Mouse (Mus musculus) limb, embryonic 15.5 days (tissue): ENCODE measurements around the gene Fxyd4. TPM values are rescaled to one million over a fixed set of nuclear protein-coding genes. Genes with fewer than 3 reads are reported as not detected.

Experiments
- ATAC-seq: fragments of 200-750 bp; cut with Nextera tagmentation; 2 replicates; pipeline ENCODE4 v1.8.0; 2017; ENCODE audit warnings: low read depth, moderate TSS enrichment; ENCODE audit not compliant: insufficient number of reproducible peaks, low FRiP score, low TSS enrichment
- H3K27ac ChIP-seq: fragments of 300-500 bp; sonication (generic); 2 replicates; pipeline ENCODE4 v1.5.1; 2015; ENCODE audit warnings: moderate library complexity, mild to moderate bottlenecking, inconsistent platforms
- H3K27me3 ChIP-seq: fragments of 300-500 bp; sonication (generic); 2 replicates; pipeline ENCODE4 v1.6.1; 2015; ENCODE audit warnings: inconsistent platforms
- H3K36me3 ChIP-seq: fragments of 300-500 bp; sonication (generic); 2 replicates; pipeline ENCODE4 v1.6.1; 2015; ENCODE audit warnings: inconsistent platforms
- H3K4me1 ChIP-seq: fragments of 300-500 bp; sonication (generic); 2 replicates; pipeline ENCODE4 v1.6.1; 2015; ENCODE audit warnings: inconsistent platforms
- H3K4me2 ChIP-seq: fragments of 300-500 bp; sonication (generic); 2 replicates; pipeline ENCODE4 v1.6.1; 2015; ENCODE audit warnings: mild to moderate bottlenecking, inconsistent platforms
- H3K4me3 ChIP-seq: fragments of 300-500 bp; sonication (generic); 2 replicates; pipeline ENCODE4 v1.5.1; 2015; ENCODE audit warnings: mild to moderate bottlenecking, inconsistent platforms
- H3K9ac ChIP-seq: fragments of 300-500 bp; sonication (generic); 2 replicates; pipeline ENCODE4 v1.6.1; 2015; ENCODE audit warnings: inconsistent platforms
- H3K9me3 ChIP-seq: fragments of 300-500 bp; sonication (generic); 2 replicates; pipeline ENCODE4 v1.6.1; 2016; ENCODE audit warnings: inconsistent platforms
- WGBS: fragments of 180-500 bp; shearing (Covaris S2); methylation state at CpG from one replicate; pipeline ENCODE4 v1.1.7; 2015; 5-methylcytosine and 5-hydroxymethylcytosine counted together
- polyA plus RNA-seq: library from polyadenylated mRNA; unstranded; fragments of >200 nt; fragmentation: Nextera tagmentation; extraction: Ambion mirVana; gene quantifications from 2 replicates; pipeline ENCODE4 v1.2.1, GENCODE M21; 2015

The Fxyd4 gene
- polyA plus RNA-seq, result 3.4 and 4.3 TPM in 2 replicates

- peaks cover 3% of the 10 kb centered on the region; the same call in 1 of the 2 replicates for H3K4me1 ChIP-seq
- H3K4me3 ChIP-seq, result no peak within 1 kb of the TSS
- no peaks in the 10 kb centered on the region for H3K9me3 ChIP-seq
- H3K27ac ChIP-seq, result no peak within 1 kb of the TSS
- 66% methylated on average over 10 of the region's 10 CpGs for WGBS
- no peaks in the 10 kb centered on the region for H3K36me3 ChIP-seq
- no peaks in the 10 kb centered on the region for H3K27me3 ChIP-seq
- no peak for ATAC-seq
- H3K9ac ChIP-seq, result no peak within 1 kb of the TSS
- H3K4me2 ChIP-seq, result no peak within 1 kb of the TSS
Observed at GRCm38 (mm10) chr6:117937222-117937932, at the start of gene Fxyd4. TSS of gene Fxyd4 (minus strand) at chr6:117937692.

GRCm38 (mm10) chr6:117987173-117987572, 49.7 kb upstream of the Fxyd4 start:
- Histone ChIP-seq H3K4me1 (no peaks in the 10 kb centered on the region), H3K27ac (no peak overlapping the region), H3K4me3 (no peak overlapping the region), H3K9me3 (no peaks in the 10 kb centered on the region), H3K9ac (no peak overlapping the region), H3K4me2 (no peak overlapping the region), H3K36me3 (no peaks in the 10 kb centered on the region), H3K27me3 (no peaks in the 10 kb centered on the region)
- 63% methylated on average over 5 of the region's 5 CpGs for WGBS
- no peak for ATAC-seq

DNA sequence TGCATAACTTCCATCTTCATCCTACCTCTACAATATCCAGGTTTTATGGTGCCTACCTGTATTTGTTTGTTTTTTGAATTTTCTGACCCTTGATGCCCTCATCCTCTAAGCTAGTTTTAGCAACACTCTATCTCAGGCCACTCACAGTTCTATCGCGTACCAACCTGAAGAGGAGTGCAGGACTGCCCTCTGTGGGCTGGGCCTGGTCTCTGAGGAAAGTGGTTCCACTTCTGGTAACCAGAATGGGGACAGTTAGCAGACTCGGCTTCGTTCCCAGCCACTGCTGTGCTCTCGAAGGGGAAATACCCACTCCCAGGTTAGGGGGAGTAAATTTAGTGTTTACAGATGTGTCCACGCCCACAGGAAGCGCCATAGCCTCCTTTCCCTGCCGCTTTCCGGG, 29.2 kb upstream of the Fxyd4 start:
- H3K4me3 ChIP-seq, result no peak overlapping the region
- no peak for ATAC-seq
- no peak overlapping the region for H3K27ac ChIP-seq
- H3K4me2 ChIP-seq, result no peak overlapping the region
- H3K9ac ChIP-seq, result no peak overlapping the region
- WGBS, result 23% methylated on average over 9 of the region's 9 CpGs
- 0 out of 2 replicates have a peak, but pooled peaks cover 2% of the 10 kb centered on the region for H3K4me1 ChIP-seq
- H3K36me3 ChIP-seq, result no peaks in the 10 kb centered on the region
- H3K27me3 ChIP-seq, result no peaks in the 10 kb centered on the region
- H3K9me3 ChIP-seq, result no peaks in the 10 kb centered on the region

GRCm38 (mm10) chr6:117963201-117963600, 25.7 kb upstream of the Fxyd4 start:
- H3K36me3 ChIP-seq, result no peaks in the 10 kb centered on the region
- no peak overlapping the region for H3K4me2 ChIP-seq
- 85% methylated on average over 3 of the region's 3 CpGs for WGBS
- H3K4me3 ChIP-seq, result no peak overlapping the region
- no peaks in the 10 kb centered on the region for H3K27me3 ChIP-seq
- H3K4me1 ChIP-seq, result 0 out of 2 replicates have a peak, but pooled peaks cover 2% of the 10 kb centered on the region
- H3K9me3 ChIP-seq, result no peaks in the 10 kb centered on the region
- no peak for ATAC-seq
- H3K27ac ChIP-seq, result no peak overlapping the region
- H3K9ac ChIP-seq, result no peak overlapping the region

- no peak overlapping the region for H3K4me3 ChIP-seq
Observed at GRCm38 (mm10) chr6:117956851-117957501, 19.5 kb upstream of the Fxyd4 start.

DNA sequence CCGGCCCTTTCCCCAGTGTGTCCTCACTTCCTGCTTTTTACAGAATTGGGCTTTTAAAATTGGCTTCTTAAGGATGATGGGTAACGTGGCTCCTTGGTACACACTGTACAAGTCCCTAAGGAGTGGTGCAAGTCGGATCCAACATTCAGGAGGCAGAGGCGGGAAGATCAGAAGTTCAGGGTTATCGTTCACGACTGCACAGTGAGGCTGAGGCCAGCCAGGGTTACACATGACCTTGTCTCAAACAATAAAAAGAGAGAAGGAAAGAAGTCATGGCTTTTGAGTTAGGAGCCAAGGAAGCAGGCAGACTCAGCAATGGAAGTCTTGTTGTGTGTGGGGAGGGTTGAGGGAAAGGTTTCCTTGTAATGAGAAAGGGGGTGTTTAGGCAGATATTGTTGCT, 18.7 kb upstream of the Fxyd4 start:
- Histone ChIP-seq H3K4me3 (no peak overlapping the region), H3K27ac (no peak overlapping the region), H3K4me2 (no peak overlapping the region), H3K9ac (no peak overlapping the region), H3K9me3 (no peaks in the 10 kb centered on the region), H3K27me3 (no peaks in the 10 kb centered on the region), H3K36me3 (no peaks in the 10 kb centered on the region), H3K4me1 (0 out of 2 replicates have a peak, but pooled peaks cover 3% of the 10 kb centered on the region)
- ATAC-seq, result no peak
- 74% methylated on average over 6 of the region's 6 CpGs for WGBS

More at GRCm38 (mm10) chr6:117956851-117957501, 19.5 kb upstream of the Fxyd4 start:
- ATAC-seq, result no peak
- Histone ChIP-seq H3K4me1 (0 out of 2 replicates have a peak, but pooled peaks cover 3% of the 10 kb centered on the region), H3K4me2 (no peak overlapping the region), H3K27ac (no peak overlapping the region), H3K27me3 (no peaks in the 10 kb centered on the region), H3K36me3 (no peaks in the 10 kb centered on the region), H3K9me3 (no peaks in the 10 kb centered on the region), H3K9ac (no peak overlapping the region)
- 24% methylated on average over 14 of the region's 14 CpGs for WGBS

DNA sequence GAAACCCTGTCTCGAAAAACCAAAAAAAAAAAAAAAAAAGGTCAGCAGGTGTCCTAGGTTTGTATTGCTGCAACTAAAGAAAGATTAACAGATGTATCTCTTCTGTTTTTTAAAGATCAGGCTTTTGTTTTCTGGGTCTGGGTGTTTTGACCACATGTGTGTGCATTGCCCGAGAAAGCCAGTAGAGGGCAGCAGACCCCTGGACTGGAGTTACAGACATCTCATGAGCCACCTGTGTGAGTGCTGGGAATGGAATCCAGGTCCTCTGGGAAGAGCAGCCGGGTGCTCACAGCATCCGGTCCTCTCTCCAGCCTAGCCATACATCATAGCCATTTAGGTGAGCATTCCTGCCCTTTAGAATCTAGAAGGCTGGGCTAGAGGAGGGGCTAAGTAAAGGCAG, 14.8 kb upstream of the Fxyd4 start:
- 79% methylated on average over 4 of the region's 4 CpGs for WGBS
- no peak overlapping the region for H3K9ac ChIP-seq
- H3K27ac ChIP-seq, result no peak overlapping the region
- H3K9me3 ChIP-seq, result no peaks in the 10 kb centered on the region
- no peaks in the 10 kb centered on the region for H3K36me3 ChIP-seq
- H3K4me3 ChIP-seq, result no peak overlapping the region
- ATAC-seq, result no peak
- H3K27me3 ChIP-seq, result no peaks in the 10 kb centered on the region
- H3K4me2 ChIP-seq, result no peak overlapping the region
- H3K4me1 ChIP-seq, result 0 out of 2 replicates have a peak, but pooled peaks cover 3% of the 10 kb centered on the region

DNA sequence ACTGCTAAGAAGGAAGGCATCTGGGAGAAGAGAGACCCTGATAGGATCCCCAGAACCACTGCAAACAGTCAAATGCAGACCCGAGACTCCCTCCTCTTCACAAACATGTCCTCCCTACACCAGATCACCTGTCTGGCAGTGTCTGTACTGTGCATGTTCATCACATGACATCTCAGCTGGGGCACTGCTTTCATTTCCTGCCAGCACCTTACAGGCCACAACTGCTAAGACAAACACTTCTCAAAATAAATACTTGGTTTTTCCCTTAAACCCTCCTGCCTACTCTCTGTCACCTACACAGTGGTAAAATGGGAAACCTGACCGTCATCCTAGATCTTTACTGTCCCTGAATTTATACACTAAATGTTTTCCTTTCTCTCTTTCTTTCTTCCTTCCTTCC, 6.4 kb upstream of the Fxyd4 start:
- Histone ChIP-seq H3K4me3 (no peak overlapping the region), H3K9me3 (no peaks in the 10 kb centered on the region), H3K36me3 (no peaks in the 10 kb centered on the region), H3K4me2 (no peak overlapping the region), H3K27ac (no peak overlapping the region), H3K4me1 (no peaks in the 10 kb centered on the region), H3K27me3 (no peaks in the 10 kb centered on the region), H3K9ac (no peak overlapping the region)
- whole genome bisulfite sequencing, result 85% methylated on average over 2 of the region's 2 CpGs
- ATAC-seq, result no peak

- Histone ChIP-seq H3K9me3 (no peaks in the 10 kb centered on the region), H3K4me2 (no peak overlapping the region), H3K9ac (no peak overlapping the region), H3K4me1 (no peaks in the 10 kb centered on the region), H3K27ac (no peak overlapping the region), H3K27me3 (no peaks in the 10 kb centered on the region), H3K36me3 (no peaks in the 10 kb centered on the region), H3K4me3 (no peak overlapping the region)
- WGBS, result 76% methylated on average over 10 of the region's 10 CpGs
- ATAC-seq, result no peak
Observed at GRCm38 (mm10) chr6:117942769-117943168, 5.3 kb upstream of the Fxyd4 start.

DNA sequence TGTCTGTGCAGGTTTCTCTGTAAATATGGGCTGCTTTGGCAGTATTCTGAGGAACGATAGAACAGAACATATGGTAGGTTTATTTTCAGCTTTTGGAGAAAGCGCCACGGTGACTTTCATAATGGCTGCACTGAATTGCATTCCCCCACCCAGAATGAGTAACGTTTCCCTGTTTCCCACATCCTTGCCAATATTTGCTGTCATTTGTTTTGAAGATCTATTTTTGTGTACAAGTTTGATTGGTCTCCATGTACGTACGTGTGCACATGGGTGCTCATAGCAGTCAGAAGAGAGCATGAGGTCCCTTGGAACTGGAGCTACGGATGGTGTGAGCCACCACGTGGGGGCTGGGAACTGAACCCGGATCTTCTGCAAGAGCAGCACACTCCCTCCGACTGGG, 1.5 kb upstream of the Fxyd4 start:
- Histone ChIP-seq H3K9me3 (no peaks in the 10 kb centered on the region), H3K9ac (no peak overlapping the region), H3K4me1 (peaks cover 3% of the 10 kb centered on the region; the same call in 1 of the 2 replicates), H3K27me3 (no peaks in the 10 kb centered on the region), H3K36me3 (no peaks in the 10 kb centered on the region), H3K27ac (no peak overlapping the region), H3K4me3 (no peak overlapping the region), H3K4me2 (no peak overlapping the region)
- WGBS, result 80% methylated on average over 10 of the region's 10 CpGs
- ATAC-seq, result no peak

GRCm38 (mm10) chr6:117935681-117936612, 1.5 kb downstream of the Fxyd4 start:
- H3K9ac ChIP-seq, result no peak overlapping the region
- ATAC-seq, result no peak

More at GRCm38 (mm10) chr6:117935681-117936612, 1.5 kb downstream of the Fxyd4 start:
- Histone ChIP-seq H3K9me3 (no peaks in the 10 kb centered on the region), H3K4me1 (peaks cover 3% of the 10 kb centered on the region; the same call in 1 of the 2 replicates), H3K4me3 (no peak overlapping the region), H3K27me3 (no peaks in the 10 kb centered on the region), H3K27ac (no peak overlapping the region), H3K4me2 (no peak overlapping the region), H3K36me3 (no peaks in the 10 kb centered on the region)
- 87% methylated on average over 14 of the region's 14 CpGs for WGBS
